Mouse (Mus musculus) forebrain, embryonic 14.5 days (tissue): Measurements from ENCODE around the gene Itpr1. TPM values are rescaled to one million over a fixed set of nuclear protein-coding genes. Genes with fewer than 3 reads are reported as not detected.

Experiments used
- ATAC-seq: fragments of 200-750 bp; cut with Nextera tagmentation; 2 replicates; pipeline ENCODE4 v1.8.0; 2017; ENCODE audit warnings: mild to moderate bottlenecking, moderate library complexity
- DNase-seq: peaks from one replicate; pipeline ENCODE4 v3.0.0-alpha.2; 2015; ENCODE audit warnings: low spot score
- H3K27ac ChIP-seq: fragments of 300-500 bp; sonication (generic); 2 replicates; pipeline ENCODE4 v1.5.1; 2014; ENCODE audit warnings: low read depth, mild to moderate bottlenecking, control low read depth, low read length, moderate library complexity
- H3K27me3 ChIP-seq: fragments of 300-500 bp; sonication (generic); replicated peaks from 2 replicates; pipeline ENCODE4 v1.6.1; 2014; ENCODE audit warnings: low read length, control low read depth, mixed read lengths; ENCODE audit not compliant: control insufficient read depth, insufficient read depth
- H3K36me3 ChIP-seq: fragments of 300-500 bp; sonication (generic); 2 replicates; pipeline ENCODE4 v1.6.1; 2014; ENCODE audit warnings: low read length, control low read depth; ENCODE audit not compliant: control insufficient read depth, insufficient read depth
- H3K4me1 ChIP-seq: fragments of 300-500 bp; sonication (generic); 2 replicates; pipeline ENCODE4 v1.6.1; 2014; ENCODE audit warnings: antibody characterized with exemption, low read length, control low read depth; ENCODE audit not compliant: control insufficient read depth, insufficient read depth
- H3K4me2 ChIP-seq: fragments of 300-500 bp; sonication (generic); 2 replicates; pipeline ENCODE4 v1.6.1; 2014; ENCODE audit warnings: mild to moderate bottlenecking, control low read depth, low read length
- H3K4me3 ChIP-seq: fragments of 300-500 bp; sonication (generic); 2 replicates; pipeline ENCODE4 v1.5.1; 2014; ENCODE audit warnings: low read depth, low read length, control low read depth
- H3K9ac ChIP-seq: fragments of 300-500 bp; sonication (generic); 2 replicates; pipeline ENCODE4 v1.6.1; 2014; ENCODE audit warnings: mild to moderate bottlenecking, low read length, control low read depth, moderate library complexity
- H3K9me3 ChIP-seq: fragments of 300-500 bp; sonication (generic); replicated peaks from 2 replicates; pipeline ENCODE4 v1.6.1; 2016; ENCODE audit warnings: low read length, control low read depth, mixed read lengths; ENCODE audit not compliant: control insufficient read depth
- WGBS: fragments of 180-500 bp; shearing (Covaris S2); extraction: QIAGEN DNeasy Blood & Tissue Kit; methylation state at CpG from one replicate; pipeline ENCODE4 v1.1.7; 2014; 5-methylcytosine and 5-hydroxymethylcytosine counted together
- polyA plus RNA-seq: library from polyadenylated mRNA; unstranded; fragments of >200 nt; fragmentation: Nextera tagmentation; extraction: Ambion mirVana; gene quantifications from 2 replicates; pipeline ENCODE4 v1.2.1, GENCODE M21; 2014

The Itpr1 gene
- polyA plus RNA-seq, 1 experiment from 2014 or later = 5.2 TPM

GRCm38 (mm10) chr6:108240754-108241153 lies 27.9 kb downstream of the Itpr1 start:
- peak; percentile 60 for DNase-seq
- Histone ChIP-seq H3K27ac (0 out of 2 replicates have a peak overlapping the region, but pooled peaks have one; percentile 44), H3K4me3 (no peak overlapping the region), H3K4me1 (peaks cover 22% of the 10 kb centered on the region), H3K4me2 (no peak overlapping the region), H3K27me3 (no peaks in the 10 kb centered on the region), H3K36me3 (no peaks in the 10 kb centered on the region), H3K9me3 (no peaks in the 10 kb centered on the region), H3K9ac (no peak overlapping the region)
- 43% methylated on average over 5 of the region's 5 CpGs for WGBS
- ATAC-seq = no peak

- peaks cover 10% of the 10 kb centered on the region; the same call in 1 of the 2 replicates for H3K4me1 ChIP-seq
- no peaks in the 10 kb centered on the region for H3K27me3 ChIP-seq
- H3K9me3 ChIP-seq = no peaks in the 10 kb centered on the region
- DNase-seq = no peak
- no peaks in the 10 kb centered on the region for H3K36me3 ChIP-seq
- no peak overlapping the region for H3K4me3 ChIP-seq
- H3K27ac ChIP-seq = no peak overlapping the region
- WGBS = 91% methylated on average over 8 of the region's 8 CpGs
- ATAC-seq = no peak
- no peak overlapping the region for H3K9ac ChIP-seq
- H3K4me2 ChIP-seq = no peak overlapping the region
Observed at GRCm38 (mm10) chr6:108244571-108244970, 31.7 kb downstream of the Itpr1 start.

- Histone ChIP-seq H3K27ac (no peak overlapping the region), H3K4me1 (peaks cover 12% of the 10 kb centered on the region; the same call in 1 of the 2 replicates), H3K9me3 (no peaks in the 10 kb centered on the region), H3K4me3 (no peak overlapping the region), H3K36me3 (no peaks in the 10 kb centered on the region), H3K27me3 (no peaks in the 10 kb centered on the region), H3K9ac (no peak overlapping the region), H3K4me2 (no peak overlapping the region)
- DNase-seq (no peak), ATAC-seq (no peak)
- WGBS = 84% methylated on average over 3 of the region's 3 CpGs
Observed at GRCm38 (mm10) chr6:108246369-108247085, 33.6 kb downstream of the Itpr1 start.

GRCm38 (mm10) chr6:108247211-108247610 lies 34.3 kb downstream of the Itpr1 start:
- H3K9ac ChIP-seq = no peak overlapping the region
- no peak for ATAC-seq

GRCm38 (mm10) chr6:108248519-108248918 lies 35.6 kb downstream of the Itpr1 start:
- 8% methylated on average over 4 of the region's 4 CpGs for WGBS
- Histone ChIP-seq H3K27ac (peak overlapping the region; percentile 83), H3K4me2 (no peak overlapping the region), H3K36me3 (no peaks in the 10 kb centered on the region), H3K27me3 (no peaks in the 10 kb centered on the region), H3K9me3 (no peaks in the 10 kb centered on the region), H3K4me3 (no peak overlapping the region), H3K4me1 (peaks cover 12% of the 10 kb centered on the region; the same call in 1 of the 2 replicates), H3K9ac (no peak overlapping the region)
- DNase-seq (peak; percentile 82), ATAC-seq (peak; percentile 74)

More at GRCm38 (mm10) chr6:108247211-108247610, 34.3 kb downstream of the Itpr1 start:
- Histone ChIP-seq H3K4me3 (no peak overlapping the region), H3K36me3 (no peaks in the 10 kb centered on the region), H3K4me2 (no peak overlapping the region), H3K27ac (no peak overlapping the region), H3K27me3 (no peaks in the 10 kb centered on the region), H3K4me1 (peaks cover 12% of the 10 kb centered on the region; the same call in 1 of the 2 replicates), H3K9me3 (no peaks in the 10 kb centered on the region)
- no peak for DNase-seq
- WGBS = 87% methylated on average over 3 of the region's 3 CpGs

- Histone ChIP-seq H3K4me3 (no peak overlapping the region), H3K36me3 (no peaks in the 10 kb centered on the region), H3K27ac (peak overlapping the region; percentile 83), H3K9me3 (no peaks in the 10 kb centered on the region), H3K4me2 (no peak overlapping the region), H3K4me1 (peaks cover 12% of the 10 kb centered on the region; the same call in 1 of the 2 replicates), H3K9ac (no peak overlapping the region), H3K27me3 (no peaks in the 10 kb centered on the region)
- peak; percentile 43; the same call in 1 of the 2 replicates for ATAC-seq
- peak; percentile 60 for DNase-seq
- 11% methylated on average over 9 of the region's 9 CpGs for WGBS
Observed at GRCm38 (mm10) chr6:108249031-108249917, 36.4 kb downstream of the Itpr1 start.

- Histone ChIP-seq H3K4me2 (no peak overlapping the region), H3K4me3 (no peak overlapping the region), H3K27me3 (no peaks in the 10 kb centered on the region), H3K27ac (no peak overlapping the region), H3K9me3 (no peaks in the 10 kb centered on the region), H3K9ac (no peak overlapping the region), H3K36me3 (no peaks in the 10 kb centered on the region), H3K4me1 (peaks cover 12% of the 10 kb centered on the region; the same call in 1 of the 2 replicates)
- ATAC-seq (peak; percentile 23; the same call in 1 of the 2 replicates), DNase-seq (peak; percentile 49)
- WGBS = 12% methylated on average over 3 of the region's 3 CpGs
Observed at GRCm38 (mm10) chr6:108249918-108250225, 37.0 kb downstream of the Itpr1 start.

GRCm38 (mm10) chr6:108250416-108250815 lies 37.5 kb downstream of the Itpr1 start:
- DNase-seq = no peak
- Histone ChIP-seq H3K9ac (no peak overlapping the region), H3K4me1 (peaks cover 12% of the 10 kb centered on the region; the same call in 1 of the 2 replicates), H3K4me2 (no peak overlapping the region), H3K4me3 (no peak overlapping the region), H3K27me3 (no peaks in the 10 kb centered on the region), H3K27ac (no peak overlapping the region), H3K36me3 (no peaks in the 10 kb centered on the region), H3K9me3 (no peaks in the 10 kb centered on the region)
- WGBS = 46% methylated on average over 4 of the region's 4 CpGs
- ATAC-seq = no peak
